Mouse (Mus musculus) urinary bladder, postnatal 10 days (tissue): Measurements from ENCODE around the gene Gon4l.
"Not testable (repeated sequence)": the region's sequence is repeated elsewhere in the genome, so short reads cannot be mapped to it uniquely, and the experiment has no call there.

Experiments used
- DNase-seq: peaks from one replicate; pipeline ENCODE4 v3.0.0; 2022; ENCODE audit warnings: low spot score

The Gon4l gene

DNA sequence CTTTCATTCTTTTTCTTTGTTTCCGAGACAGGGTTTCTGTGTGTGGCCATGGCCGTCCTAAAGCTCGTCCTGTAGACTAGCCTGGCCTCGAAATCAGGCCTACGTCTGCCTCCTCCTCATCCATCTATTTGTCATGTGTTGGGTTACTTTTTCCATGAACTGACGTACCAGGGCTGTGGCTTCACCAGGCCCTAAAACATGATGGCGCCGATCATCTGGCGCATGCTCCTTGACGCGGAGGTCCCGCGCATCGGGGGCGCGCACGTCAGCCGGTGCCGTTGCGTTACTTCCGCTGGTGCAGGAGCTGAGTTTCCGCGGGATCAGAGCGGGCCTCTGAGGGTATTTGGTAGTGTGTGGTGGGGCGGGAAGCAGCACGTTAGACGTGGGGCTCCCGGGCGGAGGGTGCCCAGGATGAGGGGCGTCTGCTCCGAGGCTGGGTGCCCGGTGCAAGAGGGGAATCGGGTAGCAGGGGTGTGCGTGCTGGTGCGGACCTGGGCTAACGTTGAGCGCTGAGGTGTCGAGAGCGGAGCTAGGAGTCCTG is at the start of gene Gon4l:
Gon4l (plus strand) TSS at position 281 of the 541 bp plus-strand sequence.
- not testable (repeated sequence) for DNase-seq

DNA sequence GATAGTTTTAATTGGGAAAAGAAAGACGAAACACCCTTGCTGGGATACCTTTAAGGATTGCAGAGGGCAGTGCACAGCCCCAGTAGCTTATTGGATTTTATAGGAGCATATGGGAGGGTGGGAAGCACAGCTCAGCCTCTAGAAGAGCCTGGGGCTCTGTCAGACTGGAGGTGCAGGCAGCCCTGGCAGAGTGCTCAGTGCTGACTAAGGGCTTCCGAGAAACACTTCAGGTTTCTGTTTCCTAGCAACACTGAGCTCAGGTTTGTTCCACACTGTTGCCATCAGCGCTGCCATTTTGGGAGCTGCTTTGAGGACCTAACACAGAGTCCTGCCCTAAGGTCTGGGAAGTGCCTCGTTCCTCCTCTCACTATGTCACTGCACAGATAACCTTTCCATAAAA is 48.7 kb upstream of the Gon4l start:
- not testable (repeated sequence) for DNase-seq

DNA sequence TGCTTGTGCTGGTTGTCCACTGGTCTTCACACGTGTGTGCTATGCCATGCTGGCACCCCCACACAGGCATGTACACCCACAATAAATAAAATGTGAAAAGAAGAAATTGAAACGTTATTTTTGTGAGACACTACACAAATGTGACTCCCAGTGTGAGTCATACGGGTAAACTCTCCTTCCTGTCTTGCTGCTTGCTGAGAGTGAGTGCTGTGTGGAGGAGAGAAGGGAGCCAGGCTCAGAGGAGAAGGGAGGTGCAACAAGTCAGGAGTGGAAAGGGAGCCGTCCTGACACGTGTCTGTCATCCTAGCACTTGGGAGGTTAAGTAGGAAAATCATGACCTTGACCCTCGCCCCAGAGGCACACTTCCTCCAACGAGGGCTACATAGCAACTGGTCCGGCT is 48.2 kb upstream of the Gon4l start:
- DNase-seq: not testable (repeated sequence)

DNA sequence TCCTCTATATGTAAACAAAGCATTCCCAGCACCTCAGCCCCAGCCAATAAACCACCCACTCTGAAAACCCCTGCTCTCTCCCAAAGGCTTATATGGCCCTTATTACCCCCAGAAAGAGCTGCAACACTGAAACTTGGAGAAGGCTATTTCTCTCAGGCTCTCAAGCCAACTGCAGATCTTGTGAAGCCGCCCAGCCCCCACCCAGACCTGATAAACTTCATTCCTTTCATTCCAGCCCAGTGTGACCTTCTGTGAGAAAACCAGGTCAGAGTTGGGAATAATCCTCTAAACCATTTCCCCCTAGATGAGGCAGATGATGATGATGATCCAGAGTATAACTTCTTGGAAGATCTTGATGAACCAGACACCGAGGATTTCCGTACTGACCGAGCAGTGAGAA is 47.0 kb upstream of the Gon4l start:
- DNase-seq: not testable (repeated sequence)

DNA sequence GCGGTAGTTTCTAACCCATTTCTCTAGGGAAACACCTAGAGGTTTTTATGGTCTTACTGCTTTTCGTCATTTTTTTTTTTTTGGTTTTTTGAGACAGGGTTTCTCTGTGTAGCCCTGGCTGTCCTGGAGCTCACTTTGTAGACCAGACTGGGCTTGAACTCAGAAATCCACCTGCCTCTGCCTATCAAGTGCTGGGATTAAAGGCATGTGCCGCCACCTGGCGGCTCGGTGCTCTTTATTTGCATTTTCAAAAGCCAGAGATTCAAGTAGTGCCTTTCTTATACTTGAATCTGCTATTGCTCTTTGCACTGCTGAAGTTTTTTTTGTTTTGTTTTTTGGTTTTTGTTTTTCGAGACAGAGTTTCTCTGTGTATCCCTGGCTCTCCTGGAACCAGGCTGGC is 37.5 kb upstream of the Gon4l start:
- DNase-seq: not testable (repeated sequence)

DNA sequence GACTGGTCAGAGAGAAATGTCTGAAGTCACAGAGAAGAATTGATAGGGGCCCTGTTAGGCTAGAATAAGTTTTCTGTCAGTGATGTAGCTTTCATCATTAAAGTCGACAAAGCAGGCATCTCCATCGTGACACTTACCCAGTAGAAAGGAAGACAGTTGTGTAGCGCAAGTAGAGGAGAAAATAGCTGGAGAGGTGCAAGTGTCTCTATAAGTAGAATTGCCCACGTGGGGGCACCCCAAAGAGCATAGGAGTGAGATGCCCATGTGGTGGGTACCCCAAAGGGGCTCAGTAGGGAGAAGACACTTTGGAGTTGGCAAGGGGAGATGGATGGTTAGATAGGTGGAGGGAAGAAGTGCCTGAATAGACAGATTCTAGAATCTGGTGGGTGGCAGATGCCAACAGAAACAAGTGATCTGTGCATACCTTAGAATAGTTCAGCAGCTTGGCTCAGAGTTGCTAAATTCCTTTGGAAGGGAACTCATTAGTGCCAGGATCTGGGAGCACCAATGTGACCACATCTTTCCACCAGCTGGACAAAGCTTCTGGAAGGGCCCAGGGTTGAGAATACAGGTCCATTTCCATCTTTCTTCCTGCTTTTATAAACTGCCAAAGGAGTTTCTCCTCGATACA is 31.0 kb upstream of the Gon4l start:
- no peak for DNase-seq

DNA sequence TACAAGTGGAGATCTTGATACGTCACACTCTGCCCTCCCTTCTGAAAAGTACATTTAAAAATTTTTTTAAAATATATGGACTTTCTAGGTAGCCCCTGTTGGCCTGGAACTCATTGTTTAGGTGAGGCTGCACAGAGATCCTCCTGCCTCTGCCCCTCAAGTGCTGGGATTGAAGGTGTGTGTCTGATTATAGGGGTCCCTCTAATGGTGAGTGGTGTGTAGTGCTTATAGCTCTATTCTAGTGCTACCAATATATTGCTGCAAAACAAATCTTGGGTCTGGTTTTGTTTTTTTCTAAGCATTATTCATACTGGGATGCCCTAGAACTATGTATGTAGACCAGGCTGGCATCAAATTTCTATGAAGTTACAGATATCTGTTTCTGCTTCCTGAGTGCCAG is 9.3 kb upstream of the Gon4l start:
- DNase-seq: no peak

DNA sequence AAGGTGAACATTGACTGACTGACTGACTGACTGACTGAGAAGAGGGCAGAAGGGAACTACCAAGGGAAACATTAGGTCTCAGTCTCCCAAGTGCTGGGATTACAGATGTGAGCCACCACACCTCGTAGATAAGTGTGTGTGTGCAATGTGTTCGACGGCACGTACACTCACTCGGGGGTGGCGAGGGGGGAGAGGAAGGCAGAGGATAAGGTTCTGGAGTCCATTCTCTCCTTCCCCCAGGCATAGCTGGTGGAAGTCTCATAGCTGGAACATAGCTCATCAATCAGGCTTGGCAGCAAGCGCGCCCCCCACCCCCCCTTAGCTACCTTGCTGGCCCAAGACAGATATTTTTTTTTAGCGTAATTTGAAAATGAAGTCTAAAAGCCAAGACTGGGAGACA is 7.8 kb upstream of the Gon4l start:
- no peak for DNase-seq

DNA sequence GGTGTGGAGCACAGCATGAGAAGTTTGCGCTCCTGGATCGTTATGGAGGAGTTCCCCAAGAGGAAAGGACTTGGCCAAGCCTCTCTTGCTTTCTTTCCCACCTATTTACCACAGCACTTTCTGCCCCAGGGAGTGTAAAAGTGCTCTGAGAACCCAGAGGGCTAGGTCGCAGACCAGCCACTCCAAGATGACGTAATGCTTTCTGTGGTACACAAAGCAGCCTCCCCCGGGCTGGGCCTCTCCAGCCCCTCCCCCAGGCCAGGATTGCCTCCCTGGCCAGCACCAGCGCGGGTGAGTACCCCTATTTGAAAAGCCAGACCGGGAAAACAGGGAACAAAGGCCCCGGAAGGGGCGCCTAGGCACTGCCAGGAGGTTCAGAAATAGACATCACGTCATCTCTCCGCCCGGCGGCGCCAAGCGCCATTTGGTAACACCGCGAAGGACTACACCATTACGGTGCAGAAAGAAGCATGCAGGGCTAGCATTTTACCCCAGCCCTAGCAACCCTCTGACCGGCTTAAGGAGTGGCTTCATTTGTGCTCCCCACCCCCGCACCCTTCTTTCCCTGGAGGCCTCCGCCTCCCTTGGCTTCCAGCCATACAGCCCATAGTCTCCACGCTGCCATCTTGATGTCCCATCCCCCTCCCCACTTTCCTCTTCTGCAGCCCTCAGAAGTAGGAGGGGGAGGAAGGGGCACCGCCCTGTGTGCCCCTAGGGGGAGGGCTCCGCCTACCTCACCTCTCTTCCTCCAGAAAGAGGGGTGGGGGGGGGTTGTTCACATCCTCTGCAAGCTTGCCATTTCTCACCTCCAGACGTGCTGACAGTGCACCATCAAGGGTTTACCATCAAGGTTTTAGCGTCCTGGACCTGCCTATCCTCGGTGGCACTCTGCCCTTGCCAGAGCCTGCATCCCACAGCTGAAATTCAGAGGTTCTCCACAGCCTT is 3.6 kb upstream of the Gon4l start:
- DNase-seq: not testable (repeated sequence)

DNA sequence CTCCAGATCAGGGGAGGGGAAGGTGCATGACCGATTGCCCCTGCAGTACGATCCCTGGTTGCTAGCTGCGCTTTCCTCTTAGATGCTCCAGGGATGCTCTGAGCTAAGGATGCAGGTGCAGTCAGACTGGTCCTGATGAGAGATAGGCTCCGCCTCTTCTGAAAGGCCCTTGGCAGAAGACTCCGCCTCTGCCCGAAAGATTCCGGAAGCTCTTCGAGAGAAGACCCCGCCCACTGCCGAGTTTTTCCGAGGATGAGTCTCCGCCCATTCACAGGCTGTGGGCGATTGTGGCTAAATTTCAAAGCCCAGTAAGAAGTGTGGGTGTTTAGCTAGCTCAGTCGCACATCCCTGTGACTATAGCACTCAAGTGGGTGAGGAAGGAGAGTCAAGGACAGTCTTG is 2.6 kb upstream of the Gon4l start:
- not testable (repeated sequence) for DNase-seq

DNA sequence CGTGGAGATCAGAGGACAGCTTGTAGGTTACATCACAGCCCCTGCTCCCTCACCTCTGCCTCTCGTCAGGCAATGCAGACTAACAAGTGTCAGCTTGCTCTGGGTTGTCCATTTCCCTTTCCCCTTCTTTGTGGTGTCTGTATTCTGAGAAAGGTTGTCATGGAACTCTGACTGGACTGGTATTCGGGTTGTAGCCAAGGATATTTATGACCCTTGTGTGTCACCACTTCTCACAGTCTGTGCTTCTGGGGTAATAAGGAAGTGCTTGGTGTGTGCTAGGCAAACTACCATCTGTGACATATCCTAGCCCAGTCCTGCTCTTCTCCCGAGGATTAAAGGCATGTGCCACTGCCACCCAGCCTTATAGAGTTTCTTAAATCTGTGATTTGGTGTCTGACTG is 14.1 kb downstream of the Gon4l start:
- DNase-seq: no peak

DNA sequence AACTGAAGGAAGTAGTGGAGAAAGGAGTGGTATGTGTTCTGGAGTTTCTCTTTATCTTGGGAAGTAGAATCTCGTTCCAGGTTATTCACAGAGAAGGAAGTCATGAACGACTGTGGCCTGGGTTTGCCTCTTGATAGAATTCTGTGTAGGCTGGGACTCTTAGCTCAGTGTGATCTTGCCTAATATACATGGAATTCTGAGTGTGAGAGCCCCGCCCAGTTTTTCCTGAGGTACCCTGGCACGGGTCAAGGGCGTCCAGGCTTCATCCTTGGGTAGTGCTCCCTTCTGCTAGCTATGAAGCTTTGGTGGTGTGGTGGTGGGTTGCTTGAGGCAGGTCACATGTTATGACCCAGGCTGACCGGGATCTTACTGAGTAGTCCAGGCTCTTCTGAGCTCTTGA is 20.8 kb downstream of the Gon4l start:
- no peak for DNase-seq

DNA sequence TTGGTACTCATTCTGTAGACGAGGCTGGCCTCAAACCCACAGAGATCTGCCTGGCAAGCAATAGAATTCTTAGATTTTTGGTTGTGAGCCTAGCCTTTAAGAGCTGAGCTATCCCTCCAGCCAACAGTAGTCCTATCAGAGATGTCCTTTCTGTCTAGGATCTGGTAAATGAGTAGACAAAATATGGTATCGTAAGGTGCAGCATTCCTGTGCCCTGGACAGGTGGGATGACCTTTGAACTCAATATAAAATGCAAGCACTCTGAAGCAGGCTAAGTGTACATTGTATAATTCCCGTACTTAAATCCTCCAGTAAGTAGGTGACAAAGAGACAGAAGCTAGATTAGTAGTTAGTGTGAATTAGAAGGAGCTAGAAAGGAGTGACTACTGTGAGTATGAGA is 27.1 kb downstream of the Gon4l start:
- no peak for DNase-seq

DNA sequence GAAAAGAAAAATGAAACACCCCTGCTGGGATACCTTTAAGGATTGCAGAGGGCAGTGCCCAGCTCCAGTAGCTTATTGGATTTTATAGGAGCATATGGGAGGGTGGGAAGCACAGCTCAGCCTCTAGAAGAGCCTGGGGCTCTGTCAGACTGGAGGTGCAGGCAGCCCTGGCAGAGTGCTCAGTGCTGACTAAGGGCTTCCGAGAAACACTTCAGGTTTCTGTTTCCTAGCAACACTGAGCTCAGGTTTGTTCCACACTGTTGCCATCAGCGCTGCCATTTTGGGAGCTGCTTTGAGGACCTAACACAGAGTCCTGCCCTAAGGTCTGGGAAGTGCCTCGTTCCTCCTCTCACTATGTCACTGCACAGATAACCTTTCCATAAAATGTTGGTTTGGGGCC is 31.7 kb downstream of the Gon4l start:
- DNase-seq: not testable (repeated sequence)

DNA sequence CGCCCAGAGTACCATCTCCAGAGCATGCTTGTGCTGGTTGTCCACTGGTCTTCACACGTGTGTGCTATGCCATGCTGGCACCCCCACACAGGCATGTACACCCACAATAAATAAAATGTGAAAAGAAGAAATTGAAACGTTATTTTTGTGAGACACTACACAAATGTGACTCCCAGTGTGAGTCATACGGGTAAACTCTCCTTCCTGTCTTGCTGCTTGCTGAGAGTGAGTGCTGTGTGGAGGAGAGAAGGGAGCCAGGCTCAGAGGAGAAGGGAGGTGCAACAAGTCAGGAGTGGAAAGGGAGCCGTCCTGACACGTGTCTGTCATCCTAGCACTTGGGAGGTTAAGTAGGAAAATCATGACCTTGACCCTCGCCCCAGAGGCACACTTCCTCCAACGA is 32.1 kb downstream of the Gon4l start:
- DNase-seq: not testable (repeated sequence)

DNA sequence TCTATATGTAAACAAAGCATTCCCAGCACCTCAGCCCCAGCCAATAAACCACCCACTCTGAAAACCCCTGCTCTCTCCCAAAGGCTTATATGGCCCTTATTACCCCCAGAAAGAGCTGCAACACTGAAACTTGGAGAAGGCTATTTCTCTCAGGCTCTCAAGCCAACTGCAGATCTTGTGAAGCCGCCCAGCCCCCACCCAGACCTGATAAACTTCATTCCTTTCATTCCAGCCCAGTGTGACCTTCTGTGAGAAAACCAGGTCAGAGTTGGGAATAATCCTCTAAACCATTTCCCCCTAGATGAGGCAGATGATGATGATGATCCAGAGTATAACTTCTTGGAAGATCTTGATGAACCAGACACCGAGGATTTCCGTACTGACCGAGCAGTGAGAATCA is 33.4 kb downstream of the Gon4l start:
- not testable (repeated sequence) for DNase-seq

DNA sequence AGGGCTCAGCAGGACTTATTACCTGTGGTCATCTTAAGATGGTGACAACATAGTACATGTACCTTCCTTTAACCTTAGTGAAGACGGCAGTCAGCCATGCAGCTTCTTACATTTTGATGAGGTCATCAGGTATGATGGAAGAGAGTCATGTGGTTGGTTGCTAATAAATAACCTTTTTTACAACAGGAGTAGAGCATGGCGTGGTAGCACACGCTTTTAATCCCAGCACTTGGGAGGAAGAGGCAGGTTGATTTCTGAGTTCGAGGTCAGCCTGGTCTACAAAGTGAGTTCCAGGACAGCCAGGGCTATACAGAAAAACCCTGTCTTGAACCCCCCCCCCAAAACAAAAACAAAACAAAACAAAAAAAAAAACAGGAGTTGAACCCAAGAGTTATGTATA is 47.5 kb downstream of the Gon4l start:
- DNase-seq: not testable (repeated sequence)

DNA sequence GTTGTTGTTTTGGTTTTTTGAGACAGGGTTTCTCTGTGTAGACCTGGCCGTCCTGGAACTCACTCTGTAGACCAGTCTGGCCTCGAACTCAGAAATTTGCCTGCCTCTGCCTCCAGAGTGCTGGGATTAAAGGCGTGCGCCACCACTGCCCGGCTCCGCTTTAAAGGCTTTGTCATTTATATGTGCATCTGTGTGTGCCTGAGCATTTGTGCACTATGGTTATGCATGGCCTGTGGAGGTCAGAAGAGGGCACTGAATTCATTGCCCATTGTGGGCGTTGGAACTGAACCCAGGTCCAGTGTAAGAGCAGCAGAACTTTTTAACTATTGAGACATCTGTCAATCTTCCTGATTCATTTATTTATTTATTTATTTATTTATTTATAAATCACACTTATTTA is 58.0 kb downstream of the Gon4l start:
- not testable (repeated sequence) for DNase-seq

DNA sequence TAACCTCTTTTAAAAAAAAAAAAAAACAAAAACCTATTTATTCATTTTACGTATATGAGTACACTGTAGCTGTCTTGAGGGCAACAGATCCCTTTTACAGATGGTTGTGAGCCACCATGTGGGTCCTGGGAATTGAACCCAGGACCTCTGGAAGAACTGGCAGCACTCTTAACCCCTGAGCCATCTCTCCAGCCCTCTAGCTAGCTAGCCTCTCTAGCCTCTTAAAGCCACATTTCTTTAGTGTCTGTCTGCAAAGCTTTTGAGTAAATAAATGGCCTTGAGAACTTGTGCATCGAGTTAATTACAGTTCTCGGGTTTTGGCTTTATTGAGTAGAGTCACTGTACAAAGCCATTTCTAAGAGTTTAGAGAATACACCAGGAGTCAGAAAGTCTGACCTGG is 69.8 kb downstream of the Gon4l start:
- no peak for DNase-seq

DNA sequence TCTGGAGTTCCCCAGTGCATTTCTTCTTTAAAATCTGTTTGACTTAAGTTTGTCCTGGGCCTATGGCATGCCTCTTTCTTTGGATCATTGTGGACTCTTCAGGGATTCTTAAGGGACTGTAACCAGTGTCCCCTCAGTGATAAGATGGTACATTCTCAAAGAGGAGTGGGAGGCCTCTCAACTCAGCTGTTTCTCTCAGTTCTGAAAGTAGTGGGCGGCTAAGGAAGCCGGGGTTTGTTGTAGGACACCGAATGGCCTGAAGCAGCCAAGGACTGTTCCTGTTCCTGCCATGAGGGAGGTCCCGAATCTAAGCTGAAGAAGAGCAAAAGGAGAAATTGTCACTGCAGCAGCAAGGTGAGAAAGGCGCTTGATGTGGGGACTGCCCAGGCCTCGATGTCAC is 70.2 kb downstream of the Gon4l start:
- no peak for DNase-seq

DNA sequence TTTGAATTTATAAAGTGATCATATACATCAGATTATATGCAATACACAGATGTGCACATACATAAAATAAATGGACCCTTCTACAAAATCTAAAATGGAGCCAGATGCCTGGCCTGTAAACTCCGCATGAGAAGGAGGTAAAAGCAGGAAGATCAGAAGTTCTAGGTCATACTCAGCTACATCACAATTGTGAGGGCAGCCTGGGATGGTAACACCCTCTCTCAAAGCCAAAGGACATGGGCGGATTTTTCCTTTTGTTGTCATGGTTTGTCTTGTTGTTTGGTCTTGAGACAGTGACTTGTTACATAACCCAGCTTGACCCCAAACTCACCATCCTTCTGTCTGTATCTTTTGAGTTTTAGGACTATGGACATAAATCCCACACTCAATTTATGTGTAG is 70.7 kb downstream of the Gon4l start:
- DNase-seq: no peak

DNA sequence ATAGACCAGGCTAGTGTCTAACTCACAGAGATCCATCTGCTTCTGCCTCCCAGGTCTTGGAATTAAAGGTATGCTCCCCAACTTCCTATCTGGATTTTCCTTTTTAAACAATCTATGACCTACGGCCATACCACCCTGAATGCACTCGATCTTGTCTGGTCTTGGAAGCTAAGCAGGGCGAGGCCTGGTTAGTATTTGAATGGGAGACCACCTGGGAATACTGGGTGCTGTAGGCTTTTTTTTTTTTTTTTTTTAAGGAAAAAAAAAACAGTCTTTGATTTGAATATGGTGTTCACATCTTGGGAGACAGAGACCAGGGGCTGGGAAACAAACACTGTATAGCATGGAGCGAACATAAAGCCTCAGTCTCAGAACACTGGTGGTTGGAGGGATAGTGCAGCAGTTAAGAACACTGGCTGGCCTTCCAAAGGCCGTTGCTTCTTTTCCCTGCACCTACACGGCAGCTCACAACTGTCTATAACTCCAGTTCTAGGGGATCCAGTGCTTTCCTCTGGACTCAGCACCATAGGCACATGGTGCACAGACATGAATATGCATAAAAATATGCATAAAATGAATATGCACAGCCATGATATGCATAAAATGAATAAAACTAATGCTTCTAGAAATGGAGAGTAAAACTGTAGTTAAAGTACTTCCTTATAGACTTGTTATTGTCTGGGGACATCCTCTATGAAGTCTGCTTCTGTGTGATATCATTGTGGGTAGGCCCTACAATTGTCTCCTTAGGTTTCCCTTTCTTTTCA is 71.5 kb downstream of the Gon4l start:
- no peak for DNase-seq
